Mouse (Mus musculus) kidney, embryonic 14.5 days (tissue): ENCODE measurements around the gene Aldh1a7. TPM values are rescaled to one million over a fixed set of nuclear protein-coding genes. Genes with fewer than 3 reads are reported as not detected.
A peak's percentile ranks its signal among the peaks of the same experiment; 100 is the strongest.

Source experiments
- ATAC-seq: fragments of 200-750 bp; cut with Nextera tagmentation; 2 replicates; pipeline ENCODE4 v1.8.0; 2017; ENCODE audit warnings: moderate number of reproducible peaks, mild to moderate bottlenecking, moderate TSS enrichment, moderate library complexity; ENCODE audit not compliant: low FRiP score, low TSS enrichment
- H3K27ac ChIP-seq: fragments of 300-500 bp; sonication (generic); 2 replicates; pipeline ENCODE4 v1.5.1; 2014; ENCODE audit warnings: low read depth, mild to moderate bottlenecking, low read length, moderate library complexity, mixed read lengths
- H3K27me3 ChIP-seq: fragments of 300-500 bp; sonication (generic); 2 replicates; pipeline ENCODE4 v1.6.1; 2014; ENCODE audit warnings: mild to moderate bottlenecking, low read length; ENCODE audit not compliant: control insufficient read depth, insufficient read depth
- H3K36me3 ChIP-seq: fragments of 300-500 bp; sonication (generic); 2 replicates; pipeline ENCODE4 v1.6.1; 2014; ENCODE audit warnings: low read length, mixed read lengths; ENCODE audit not compliant: control insufficient read depth, insufficient read depth
- H3K4me1 ChIP-seq: fragments of 300-500 bp; sonication (generic); 2 replicates; pipeline ENCODE4 v1.6.1; 2014; ENCODE audit warnings: low read length, mixed read lengths; ENCODE audit not compliant: control insufficient read depth, insufficient read depth
- H3K4me2 ChIP-seq: fragments of 300-500 bp; sonication (generic); replicated peaks from 2 replicates; pipeline ENCODE4 v1.6.1; 2014; ENCODE audit warnings: low read depth, mild to moderate bottlenecking, low read length
- H3K4me3 ChIP-seq: fragments of 300-500 bp; sonication (generic); 2 replicates; pipeline ENCODE4 v1.5.1; 2014; ENCODE audit warnings: mild to moderate bottlenecking, low read length
- H3K9ac ChIP-seq: fragments of 300-500 bp; sonication (generic); 2 replicates; pipeline ENCODE4 v1.6.1; 2014; ENCODE audit warnings: low read depth, mild to moderate bottlenecking, low read length, moderate library complexity
- H3K9me3 ChIP-seq: fragments of 300-500 bp; sonication (generic); 2 replicates; pipeline ENCODE4 v1.6.1; 2016; ENCODE audit warnings: low read length; ENCODE audit not compliant: control insufficient read depth
- WGBS: fragments of 180-500 bp; shearing (Covaris S2); extraction: QIAGEN DNeasy Blood & Tissue Kit; methylation state at CpG from one replicate; pipeline ENCODE4 v1.1.7; 2014; 5-methylcytosine and 5-hydroxymethylcytosine counted together
- polyA plus RNA-seq: library from polyadenylated mRNA; unstranded; fragments of >200 nt; fragmentation: Nextera tagmentation; extraction: Ambion mirVana; gene quantifications from 2 replicates; pipeline ENCODE4 v1.2.1, GENCODE M21; 2014

The Aldh1a7 gene
- polyA plus RNA-seq: 3.1 and 5.3 TPM in 2 replicates

DNA sequence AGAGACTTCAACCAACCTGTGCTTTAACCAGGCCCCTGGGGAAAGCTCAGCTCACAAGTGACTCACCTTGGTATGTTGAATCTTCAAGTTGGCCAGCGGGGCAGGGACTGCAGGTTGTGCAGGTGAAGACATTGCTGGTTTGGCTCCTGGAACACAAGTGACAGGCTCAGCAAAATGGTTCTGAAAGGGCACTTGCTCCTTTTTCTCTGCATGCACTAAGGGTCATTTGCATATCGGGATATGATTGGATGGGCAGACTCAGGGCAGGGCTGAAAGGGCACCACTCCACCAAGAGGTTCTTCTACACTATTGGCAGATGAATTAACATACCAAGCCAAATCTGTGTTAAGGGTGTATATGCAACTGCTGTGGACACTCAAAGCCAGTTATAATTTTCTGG lies at the start of gene Aldh1a7:
Gene Aldh1a7 (minus strand): TSS at position 182 of the 400 bp plus-strand sequence.
- WGBS: 69% methylated on average over 2 of the region's 2 CpGs
- no peak for ATAC-seq
- Histone ChIP-seq H3K4me3 (no peak within 1 kb of the TSS), H3K27me3 (no peaks in the 10 kb centered on the region), H3K27ac (no peak within 1 kb of the TSS), H3K4me1 (no peaks in the 10 kb centered on the region), H3K4me2 (no peak within 1 kb of the TSS), H3K9ac (no peak within 1 kb of the TSS), H3K9me3 (no peaks in the 10 kb centered on the region), H3K36me3 (no peaks in the 10 kb centered on the region)

DNA sequence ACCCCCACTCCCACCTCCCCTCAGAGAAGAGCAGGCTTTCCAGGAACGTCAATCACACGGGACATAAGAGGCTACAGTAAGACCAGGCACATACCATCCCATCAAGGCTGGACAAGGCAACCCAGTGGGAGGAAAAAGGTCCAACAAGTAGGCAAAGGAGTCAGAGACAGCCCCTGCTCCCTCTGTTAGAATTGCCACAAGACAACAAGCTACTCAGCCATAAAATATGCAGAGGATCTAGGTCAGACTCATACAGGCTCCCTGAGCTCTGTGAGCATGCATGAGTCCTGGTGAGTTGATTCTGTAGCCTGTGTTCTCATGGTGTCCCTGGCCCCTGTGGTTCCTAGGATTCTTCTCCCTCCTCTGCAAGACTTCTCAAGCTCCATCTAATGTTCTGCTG lies 48.3 kb upstream of the Aldh1a7 start:
- 76% methylated on average over 2 of the region's 2 CpGs for WGBS
- no peak overlapping the region for H3K27ac ChIP-seq
- no peak for ATAC-seq
- no peaks in the 10 kb centered on the region for H3K27me3 ChIP-seq
- no peaks in the 10 kb centered on the region for H3K36me3 ChIP-seq
- H3K9ac ChIP-seq: no peak overlapping the region
- H3K4me3 ChIP-seq: no peak overlapping the region
- H3K4me2 ChIP-seq: no peak overlapping the region
- no peaks in the 10 kb centered on the region for H3K4me1 ChIP-seq
- H3K9me3 ChIP-seq: no peaks in the 10 kb centered on the region

DNA sequence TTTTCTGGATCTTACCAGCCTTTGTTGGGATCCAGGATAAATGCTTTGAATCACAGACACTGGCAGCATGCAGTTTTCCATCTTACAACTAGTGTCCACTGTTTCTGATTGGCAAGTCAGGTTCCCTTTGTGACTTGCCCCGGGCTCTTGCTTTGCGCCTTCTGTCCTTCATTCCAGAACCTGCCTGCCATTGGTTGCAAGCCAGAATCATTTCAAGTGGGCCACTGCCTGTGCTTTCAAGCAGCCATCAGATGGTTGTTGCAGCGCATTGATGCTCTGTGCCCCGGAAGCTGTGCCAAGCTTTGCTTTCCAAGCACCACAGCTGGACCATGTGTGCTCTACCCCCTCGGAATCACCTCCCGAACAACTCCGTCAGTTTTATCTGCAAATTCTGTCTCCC lies 46.6 kb upstream of the Aldh1a7 start:
- Histone ChIP-seq H3K27ac (no peak overlapping the region), H3K9ac (no peak overlapping the region), H3K4me1 (no peaks in the 10 kb centered on the region), H3K4me2 (no peak overlapping the region), H3K9me3 (no peaks in the 10 kb centered on the region), H3K27me3 (no peaks in the 10 kb centered on the region), H3K4me3 (no peak overlapping the region), H3K36me3 (no peaks in the 10 kb centered on the region)
- no peak for ATAC-seq
- WGBS: 84% methylated on average over 7 of the region's 7 CpGs

DNA sequence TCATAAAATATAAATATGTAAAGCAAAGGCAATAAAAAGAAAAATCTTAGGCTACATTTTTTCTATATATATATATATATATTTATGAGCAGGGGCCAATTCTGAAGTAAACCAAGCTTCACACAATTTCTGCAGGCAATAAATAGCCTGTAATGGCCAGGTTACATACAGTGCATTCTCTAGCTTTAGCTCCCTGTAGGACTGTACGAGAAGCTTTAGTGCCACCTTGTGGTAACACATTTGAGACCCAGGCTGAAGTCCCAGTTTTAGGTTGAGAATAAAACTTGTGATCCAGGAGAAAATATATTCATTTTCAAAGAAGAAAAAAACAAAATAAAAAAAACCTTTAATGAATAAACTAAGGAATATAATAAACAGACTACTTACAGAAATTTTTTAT lies 36.9 kb upstream of the Aldh1a7 start:
- H3K36me3 ChIP-seq: no peaks in the 10 kb centered on the region
- no peak overlapping the region for H3K9ac ChIP-seq
- WGBS: 37% methylated on average over 1 of the region's 1 CpGs
- ATAC-seq: 0 out of 2 replicates have a peak, but pooled peaks have one; percentile 76
- H3K27me3 ChIP-seq: no peaks in the 10 kb centered on the region
- H3K4me3 ChIP-seq: no peak overlapping the region
- no peaks in the 10 kb centered on the region for H3K9me3 ChIP-seq
- H3K4me2 ChIP-seq: no peak overlapping the region
- no peak overlapping the region for H3K27ac ChIP-seq
- no peaks in the 10 kb centered on the region for H3K4me1 ChIP-seq

DNA sequence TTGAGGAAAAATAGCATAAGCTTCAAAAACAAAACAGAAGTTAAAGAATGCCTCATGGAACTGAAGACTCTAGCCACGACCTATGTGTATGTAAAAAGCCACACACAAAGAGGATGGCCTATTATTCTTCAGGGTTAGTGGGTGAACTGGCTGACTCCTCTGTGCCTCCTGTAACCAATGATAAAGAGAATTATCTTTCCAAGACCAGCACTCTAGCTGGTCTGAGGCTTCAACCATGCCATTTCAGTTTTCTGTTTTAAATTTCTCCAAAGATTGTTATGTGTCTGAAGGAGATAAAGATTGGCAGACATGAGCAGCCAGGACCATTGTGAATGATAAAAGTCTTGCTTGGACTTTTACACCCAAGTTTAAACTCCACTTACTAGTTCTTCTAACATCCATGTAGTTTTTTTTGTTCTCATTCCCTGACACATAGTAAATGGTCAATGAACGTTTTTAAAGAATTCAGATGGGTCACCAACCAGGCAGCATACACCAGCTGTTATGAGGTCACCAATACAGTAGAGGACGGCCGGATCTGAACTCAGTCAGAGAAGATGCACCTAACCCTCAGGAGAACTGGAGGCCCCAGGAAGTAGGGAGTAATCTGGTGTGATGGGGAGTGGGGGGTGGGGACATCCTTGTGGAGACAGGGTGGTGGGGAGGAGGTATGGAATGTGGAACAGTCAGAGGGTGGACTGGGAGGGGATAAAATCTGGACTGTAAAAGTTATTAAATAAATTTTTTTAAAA lies 34.5 kb upstream of the Aldh1a7 start:
- Histone ChIP-seq H3K9ac (no peak overlapping the region), H3K9me3 (no peaks in the 10 kb centered on the region)
- WGBS: 74% methylated on average over 4 of the region's 4 CpGs

DNA sequence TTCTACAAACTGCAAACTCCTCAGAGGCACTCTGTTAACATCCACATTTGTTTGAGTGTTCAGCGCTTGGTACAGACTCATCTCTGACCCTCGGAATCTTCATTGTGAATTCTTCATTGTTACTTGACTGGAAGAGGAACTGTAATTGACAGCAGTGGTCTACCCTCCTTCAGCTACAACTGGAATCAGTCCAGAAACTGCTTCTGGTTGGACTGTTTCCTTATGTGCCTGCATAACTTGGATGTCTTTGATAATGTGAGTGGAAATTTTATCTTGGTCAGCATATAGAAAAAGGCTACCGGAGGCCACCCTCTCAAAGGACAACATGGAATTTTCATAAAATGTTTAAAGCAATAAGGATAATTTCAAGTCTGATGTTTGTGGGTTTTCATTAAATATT lies 33.8 kb upstream of the Aldh1a7 start:
- Histone ChIP-seq H3K27me3 (no peaks in the 10 kb centered on the region), H3K4me1 (no peaks in the 10 kb centered on the region), H3K4me2 (no peak overlapping the region), H3K9me3 (no peaks in the 10 kb centered on the region), H3K27ac (no peak overlapping the region), H3K4me3 (no peak overlapping the region), H3K36me3 (no peaks in the 10 kb centered on the region), H3K9ac (no peak overlapping the region)
- WGBS: 86% methylated on average over 3 of the region's 3 CpGs
- no peak for ATAC-seq

More for the DNA sequence above, 34.5 kb upstream of the Aldh1a7 start:
- H3K4me1 ChIP-seq: no peaks in the 10 kb centered on the region
- no peak for ATAC-seq
- H3K4me3 ChIP-seq: no peak overlapping the region
- H3K36me3 ChIP-seq: no peaks in the 10 kb centered on the region
- H3K27ac ChIP-seq: no peak overlapping the region
- no peak overlapping the region for H3K4me2 ChIP-seq
- H3K27me3 ChIP-seq: no peaks in the 10 kb centered on the region

DNA sequence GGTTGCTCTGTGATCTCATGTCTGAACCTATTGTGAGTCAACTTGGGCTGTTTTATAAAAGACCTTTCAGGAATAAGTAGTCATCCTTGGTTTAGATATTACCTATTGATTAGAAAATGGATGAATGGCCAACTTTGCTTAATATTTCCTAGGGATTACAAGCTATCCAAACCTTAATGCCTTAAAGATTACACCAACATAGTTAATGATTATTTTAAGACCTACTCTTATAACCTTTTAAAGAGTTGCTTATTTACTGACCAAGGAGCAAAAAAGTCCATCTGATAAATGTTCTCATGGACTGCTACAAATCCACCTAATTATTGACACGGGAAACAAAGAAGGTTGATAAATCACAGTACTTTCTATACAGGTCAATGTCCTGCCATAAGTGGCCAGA lies 17.3 kb upstream of the Aldh1a7 start:
- no peaks in the 10 kb centered on the region for H3K36me3 ChIP-seq

DNA sequence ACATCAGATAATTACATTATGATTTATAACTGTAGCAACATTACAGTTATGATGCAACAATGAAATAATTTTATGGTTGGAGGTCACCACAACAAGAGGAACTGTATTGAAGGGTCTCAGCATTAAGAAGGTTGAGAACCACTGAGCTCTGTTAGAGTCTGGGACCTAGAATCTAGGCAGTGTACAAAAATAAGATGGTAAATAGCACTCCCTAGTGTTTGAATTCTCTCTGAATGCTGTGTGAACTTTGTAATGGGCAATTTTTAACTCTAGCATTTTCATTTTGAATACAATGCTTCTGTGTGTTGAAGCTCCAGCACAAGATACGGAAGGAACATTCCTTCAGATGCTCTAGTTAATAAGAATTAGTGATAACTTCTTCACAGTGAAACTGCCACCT lies 916 bp upstream of the Aldh1a7 start:
- H3K36me3 ChIP-seq: no peaks in the 10 kb centered on the region
- H3K9me3 ChIP-seq: no peaks in the 10 kb centered on the region
- no peak for ATAC-seq
- H3K27ac ChIP-seq: no peak overlapping the region
- no peaks in the 10 kb centered on the region for H3K4me1 ChIP-seq
- no peak overlapping the region for H3K4me3 ChIP-seq
- no peak overlapping the region for H3K9ac ChIP-seq
- H3K4me2 ChIP-seq: no peak overlapping the region
- WGBS: 93% methylated on average over 1 of the region's 1 CpGs
- H3K27me3 ChIP-seq: no peaks in the 10 kb centered on the region

More for the DNA sequence above, 17.3 kb upstream of the Aldh1a7 start:
- Histone ChIP-seq H3K4me1 (no peaks in the 10 kb centered on the region), H3K9me3 (no peaks in the 10 kb centered on the region), H3K27ac (no peak overlapping the region), H3K4me2 (no peak overlapping the region), H3K27me3 (no peaks in the 10 kb centered on the region), H3K9ac (no peak overlapping the region), H3K4me3 (no peak overlapping the region)
- 77% methylated on average over 1 of the region's 1 CpGs for WGBS
- ATAC-seq: no peak

DNA sequence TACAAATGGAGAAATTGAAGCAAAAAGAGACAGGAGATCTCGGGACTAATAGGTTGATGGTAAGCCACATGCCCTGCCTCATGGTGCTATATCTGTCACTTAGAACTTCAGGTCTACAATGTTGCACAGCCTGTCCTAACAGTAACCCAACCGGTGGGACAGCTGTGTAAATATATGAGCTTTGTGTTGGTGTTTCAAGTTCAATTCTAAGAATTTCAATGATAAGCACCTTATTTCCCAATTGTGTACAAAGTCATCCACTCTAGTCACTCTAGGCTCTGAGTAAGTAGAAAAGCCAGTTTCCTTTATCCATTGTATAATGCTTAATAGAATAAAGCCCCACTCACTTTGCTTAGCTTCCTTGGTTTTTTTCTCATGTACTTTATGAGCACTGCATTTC lies 4.4 kb downstream of the Aldh1a7 start:
- Histone ChIP-seq H3K36me3 (no peaks in the 10 kb centered on the region), H3K27ac (no peak overlapping the region), H3K4me1 (no peaks in the 10 kb centered on the region), H3K4me2 (no peak overlapping the region), H3K4me3 (no peak overlapping the region), H3K9me3 (no peaks in the 10 kb centered on the region), H3K27me3 (no peaks in the 10 kb centered on the region), H3K9ac (no peak overlapping the region)
- no peak for ATAC-seq
- WGBS: 75% methylated on average over 2 of the region's 2 CpGs
